Mouse (Mus musculus) C2C12 (cell line): ENCODE data around the gene Il18bp.

ENCODE experiments used
- CTCF ChIP-seq: IDR thresholded peaks from one replicate; pipeline ENCODE4 v1.5.1; 2011; ENCODE audit not compliant: control insufficient read depth, insufficient read depth, insufficient read length
- MAX ChIP-seq: IDR thresholded peaks from one replicate; pipeline ENCODE4 v1.6.1; 2011; ENCODE audit warnings: mild to moderate bottlenecking, control low read depth
- MYOD1 ChIP-seq: IDR thresholded peaks from one replicate; pipeline ENCODE4 v1.6.1; 2011; ENCODE audit warnings: low read depth; ENCODE audit not compliant: control insufficient read depth, insufficient read length
- MYOG ChIP-seq: IDR thresholded peaks from one replicate; pipeline ENCODE4 v1.6.1; 2011; ENCODE audit not compliant: control insufficient read depth, insufficient read length; ENCODE audit errors: extremely low read depth
- USF1 ChIP-seq: IDR thresholded peaks from one replicate; pipeline ENCODE4 v1.6.1; 2011; ENCODE audit warnings: low read depth, mild to moderate bottlenecking, control low read depth, moderate library complexity

GRCm38 (mm10) chr7:102014995-102015394 lies 3.5 kb downstream of the Il18bp start:
- no peak for TF ChIP-seq CTCF
- no peak for TF ChIP-seq USF1
- no peak for TF ChIP-seq MYOG
- TF ChIP-seq MYOD1 = no peak
- TF ChIP-seq MAX = no peak
